Mouse (Mus musculus) inflammation-experienced regulatory T-cells, adult 6 months (primary cell): ENCODE results near the gene BC004004. TPM values are rescaled to one million over a fixed set of nuclear protein-coding genes. Genes with fewer than 3 reads are reported as not detected.
"Not testable (repeated sequence)": the region's sequence is repeated elsewhere in the genome, so short reads cannot be mapped to it uniquely, and the experiment has no call there.

Source experiments
- ATAC-seq: one replicate; pipeline ENCODE4 v1.8.0; 2017
- polyA plus RNA-seq, 3 experiments: library from polyadenylated mRNA; unstranded; fragments of 100-300 nt; shearing (Covaris generic); gene quantifications; one replicate each; pipeline ENCODE4 v1.2.1; 2017

The BC004004 gene
- polyA plus RNA-seq, 3 experiments from 2014 or later = 120 to 122 (median 120) TPM

GRCm38 (mm10) chr17:29351056-29351455 lies 82.5 kb downstream of the BC004004 start:
- ATAC-seq = not testable (repeated sequence)

- no peak for ATAC-seq
These were observed 86.9 kb downstream of the BC004004 start for GRCm38 (mm10) chr17:29355461-29355840.

DNA sequence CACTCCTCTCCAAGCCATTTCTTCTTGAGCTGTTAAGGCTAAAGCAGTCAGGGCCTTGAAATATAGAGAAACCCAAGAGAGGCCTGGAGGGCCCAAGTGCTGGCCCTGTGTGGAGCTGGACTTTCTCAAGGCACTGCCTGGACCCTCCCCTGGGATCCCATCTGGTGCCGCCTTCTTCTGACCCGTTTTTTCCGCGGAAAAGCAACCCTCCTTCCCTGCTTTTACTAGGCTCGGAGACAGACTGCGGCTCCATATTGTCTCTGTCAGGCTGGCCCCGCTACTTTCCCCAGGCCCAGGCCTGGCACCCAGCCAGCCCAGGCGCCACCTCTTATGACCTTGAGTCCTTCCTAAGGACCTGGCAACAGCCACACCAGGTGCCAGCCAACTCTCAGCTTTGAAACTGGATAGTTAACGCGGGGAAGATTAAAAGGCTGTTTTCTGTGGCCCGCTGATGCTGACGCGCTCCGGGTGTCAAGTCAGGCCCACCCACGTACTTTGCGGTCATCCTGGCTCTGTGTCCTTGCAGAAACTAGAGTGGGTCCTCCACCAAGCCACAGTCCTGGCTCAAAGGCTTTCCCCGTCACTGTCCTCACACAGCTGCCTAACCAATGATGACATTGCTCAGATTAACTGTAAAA lies 87.4 kb downstream of the BC004004 start:
- ATAC-seq = no peak

DNA sequence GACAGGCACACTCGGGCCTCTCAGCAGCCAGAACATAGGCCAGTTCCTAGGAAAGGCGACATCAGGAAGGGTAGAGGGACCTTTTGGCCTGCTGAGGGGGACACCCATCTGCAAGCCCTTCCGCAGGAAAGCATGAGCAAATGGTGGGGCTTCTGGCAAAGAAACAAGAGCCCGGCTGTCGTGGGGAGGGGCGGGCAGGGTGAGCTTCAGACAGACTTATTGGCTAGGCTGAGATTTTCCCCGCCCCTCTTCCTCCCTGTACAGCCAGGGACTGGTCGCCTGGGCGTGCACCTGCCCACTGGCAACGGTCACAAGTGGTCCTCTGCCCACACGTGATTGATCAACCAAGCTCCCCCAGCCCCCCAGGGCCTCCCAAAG lies 87.9 kb downstream of the BC004004 start:
- no peak for ATAC-seq

- ATAC-seq = no peak
These were observed 88.3 kb downstream of the BC004004 start for GRCm38 (mm10) chr17:29356882-29357281.

GRCm38 (mm10) chr17:29358928-29359327 lies 90.3 kb downstream of the BC004004 start:
- no peak for ATAC-seq

DNA sequence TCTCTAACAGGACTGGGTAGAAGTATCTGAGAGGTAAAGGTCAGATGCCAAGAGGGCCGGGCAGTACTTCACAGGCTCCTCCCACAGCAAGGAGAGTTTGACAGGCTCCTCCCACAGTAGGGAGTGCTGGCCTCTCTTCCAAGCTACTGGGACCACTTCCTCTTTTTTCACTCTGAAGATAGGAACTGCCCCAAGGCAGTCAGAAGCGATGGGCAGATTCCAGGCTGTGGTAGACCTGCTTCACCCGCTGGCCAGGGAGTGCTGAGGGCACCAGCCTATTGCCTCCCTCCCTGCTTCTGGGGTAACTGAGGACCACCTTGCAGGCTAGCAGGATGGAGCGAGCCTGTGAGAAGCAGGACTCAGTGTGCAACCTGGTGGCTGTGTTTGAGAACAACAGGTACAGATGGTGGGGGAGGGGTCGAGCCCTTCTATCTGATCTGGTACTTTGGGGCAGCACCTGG lies 92.2 kb downstream of the BC004004 start, which contains the start of gene Fgd2:
Fgd2 (plus strand) TSS at position 154 of the 461 bp plus-strand sequence.
- no peak for ATAC-seq

- no peak for ATAC-seq
These were observed 93.5 kb downstream of the BC004004 start for GRCm38 (mm10) chr17:29361982-29362691.

DNA sequence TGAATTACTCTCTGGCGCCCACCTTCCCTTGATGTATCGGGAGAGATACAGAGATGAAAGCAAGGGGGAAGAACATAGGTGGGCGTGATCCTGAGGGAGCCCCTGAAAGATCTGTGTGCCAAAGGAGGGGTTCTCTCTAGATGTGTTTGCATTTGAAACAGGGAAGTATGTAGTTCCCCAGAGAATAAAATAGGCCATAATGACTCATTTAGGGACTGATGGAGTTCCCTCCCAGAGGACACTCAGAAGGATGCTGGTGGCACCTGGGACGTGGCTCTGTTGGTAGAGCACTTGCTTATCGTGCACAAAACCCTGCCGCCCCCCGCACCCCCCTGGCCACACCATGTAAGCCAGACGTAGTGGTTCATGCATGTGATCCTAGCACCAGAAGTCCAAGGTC lies 94.5 kb downstream of the BC004004 start:
- no peak for ATAC-seq

Other genes with a start within 250 kb of the BC004004 start
- 100 to 1,000 TPM; 296 to 519 (median 387) TPM for gene Srsf3, start 236.2 kb upstream of the BC004004 start, polyA plus RNA-seq
- 10 to 100 TPM in 1 of 3 experiments, 1 to 10 TPM in 2; 1.7 to 57.4 (median 2.5) TPM for gene Cdkn1a, start 177.8 kb upstream of the BC004004 start, polyA plus RNA-seq
- not detected for gene Rab44, start 154.6 kb upstream of the BC004004 start, polyA plus RNA-seq
- 1 to 10 TPM in 2 of 3 experiments, under 1 TPM in 1; 0.59 to 2.4 (median 1.7) TPM for gene Cpne5, start 30.6 kb upstream of the BC004004 start, polyA plus RNA-seq
- 100 to 1,000 TPM in 1 of 3 experiments, 10 to 100 TPM in 2; 59.0 to 107 (median 62.4) TPM for gene Ppil1, start 4.6 kb upstream of the BC004004 start, polyA plus RNA-seq
- under 1 TPM; 0.30 to 0.57 (median 0.53) TPM for gene Pi16, start 48.9 kb downstream of the BC004004 start, polyA plus RNA-seq
- gene Mtch1, start 79.1 kb downstream of the BC004004 start, polyA plus RNA-seq = 10 to 100 TPM; 13.4 to 15.9 (median 13.4) TPM
- 1 to 10 TPM in 2 of 3 experiments, not detected in 1; 1.5 to 3.3 TPM for gene Fgd2, start 92.1 kb downstream of the BC004004 start, polyA plus RNA-seq
- 100 to 1,000 TPM; 255 to 344 (median 288) TPM for gene Pim1, start 222.0 kb downstream of the BC004004 start, polyA plus RNA-seq